Mouse (Mus musculus) embryo, embryonic 11 days (tissue): Measurements from ENCODE around the gene Ifnar1.

Source experiments
- DNase-seq: peaks from one replicate; pipeline ENCODE4 v3.0.0-alpha.2; 2015

Gene Ifnar1

DNA sequence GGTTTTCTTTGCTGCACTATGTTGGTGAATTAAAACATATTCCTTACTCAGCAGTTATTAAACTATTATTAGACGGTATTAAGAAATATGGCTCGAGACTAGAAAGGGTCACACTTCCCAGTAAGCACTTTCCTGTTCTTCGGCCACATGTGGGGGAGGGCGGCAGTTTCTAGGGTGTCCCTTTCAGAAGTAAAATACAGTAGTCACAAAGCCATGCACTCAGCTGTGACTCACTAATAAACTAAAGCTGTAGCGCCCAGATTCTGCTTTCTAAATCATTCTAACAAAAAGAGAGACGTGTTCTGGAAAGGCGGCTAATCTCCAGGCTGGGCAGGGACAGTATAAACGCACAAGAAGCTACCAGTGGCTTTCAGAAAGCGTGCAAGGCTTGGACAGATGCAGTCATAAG, 23.3 kb upstream of the Ifnar1 start:
- no peak for DNase-seq

DNA sequence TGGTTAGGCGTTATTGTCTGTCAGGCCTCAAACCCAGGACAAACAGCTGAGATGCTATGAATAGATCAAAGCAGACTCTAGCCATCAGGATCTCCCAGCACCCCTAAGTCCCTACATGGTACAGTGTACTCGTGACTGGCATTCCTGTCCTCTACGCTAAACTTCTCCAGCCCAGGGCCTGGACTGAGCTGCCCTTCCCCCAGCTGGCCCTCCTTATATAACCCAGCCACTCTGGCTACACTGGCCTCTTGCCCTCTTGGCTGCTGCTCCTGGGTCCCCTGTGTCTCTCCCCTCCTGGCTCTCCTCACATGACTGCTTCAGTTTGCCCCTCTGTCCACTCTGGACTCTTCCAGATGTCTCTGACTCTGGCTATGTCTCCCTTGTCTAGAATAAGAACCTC, 22.4 kb upstream of the Ifnar1 start:
- DNase-seq: no peak

DNA sequence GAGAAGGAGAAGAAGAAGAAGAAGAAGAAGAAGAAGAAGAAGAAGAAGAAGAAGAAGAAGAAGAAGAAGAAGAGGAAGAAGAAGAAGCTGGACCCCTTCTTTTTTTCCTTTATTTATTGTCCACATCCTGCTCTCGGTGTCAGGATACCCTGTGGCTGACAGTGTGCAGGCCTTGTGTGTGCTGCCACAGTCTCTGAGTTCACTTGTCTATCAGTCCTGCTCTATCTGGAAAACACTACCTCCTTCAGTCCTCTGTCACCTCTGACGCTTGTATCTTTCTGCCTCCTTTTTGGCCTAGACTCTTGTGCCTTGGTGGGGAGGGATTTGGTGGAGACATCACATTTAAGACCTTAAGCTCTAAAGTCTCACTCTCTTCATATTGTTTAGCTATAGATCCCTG, 21.6 kb upstream of the Ifnar1 start:
- no peak for DNase-seq

DNA sequence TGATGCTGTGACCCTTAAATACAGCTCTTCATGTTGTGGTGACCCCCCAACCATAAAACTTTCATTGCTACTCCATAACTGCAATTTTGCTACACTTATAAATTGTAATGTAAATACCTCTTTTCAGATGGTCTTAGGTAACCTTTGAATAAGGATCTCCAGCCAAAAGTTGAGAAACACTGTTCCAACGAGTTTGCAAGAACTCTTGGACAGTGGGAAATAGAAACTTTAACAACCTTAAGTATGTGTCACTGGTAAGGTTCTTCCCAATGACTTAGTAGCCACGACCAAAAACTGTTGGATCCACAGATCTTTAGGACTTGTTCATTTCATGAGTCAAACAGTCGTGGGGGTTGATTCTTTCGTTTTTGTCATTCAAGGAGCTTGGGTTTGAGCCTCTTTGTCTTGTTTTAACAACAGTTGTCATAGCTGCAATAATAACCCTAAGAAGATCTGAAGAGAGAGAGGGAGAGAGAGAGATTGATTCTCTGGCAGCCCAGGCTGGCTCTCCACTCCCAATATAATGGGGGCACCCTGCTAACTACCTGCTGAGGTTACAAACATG, 21.1 kb upstream of the Ifnar1 start:
- no peak for DNase-seq

DNA sequence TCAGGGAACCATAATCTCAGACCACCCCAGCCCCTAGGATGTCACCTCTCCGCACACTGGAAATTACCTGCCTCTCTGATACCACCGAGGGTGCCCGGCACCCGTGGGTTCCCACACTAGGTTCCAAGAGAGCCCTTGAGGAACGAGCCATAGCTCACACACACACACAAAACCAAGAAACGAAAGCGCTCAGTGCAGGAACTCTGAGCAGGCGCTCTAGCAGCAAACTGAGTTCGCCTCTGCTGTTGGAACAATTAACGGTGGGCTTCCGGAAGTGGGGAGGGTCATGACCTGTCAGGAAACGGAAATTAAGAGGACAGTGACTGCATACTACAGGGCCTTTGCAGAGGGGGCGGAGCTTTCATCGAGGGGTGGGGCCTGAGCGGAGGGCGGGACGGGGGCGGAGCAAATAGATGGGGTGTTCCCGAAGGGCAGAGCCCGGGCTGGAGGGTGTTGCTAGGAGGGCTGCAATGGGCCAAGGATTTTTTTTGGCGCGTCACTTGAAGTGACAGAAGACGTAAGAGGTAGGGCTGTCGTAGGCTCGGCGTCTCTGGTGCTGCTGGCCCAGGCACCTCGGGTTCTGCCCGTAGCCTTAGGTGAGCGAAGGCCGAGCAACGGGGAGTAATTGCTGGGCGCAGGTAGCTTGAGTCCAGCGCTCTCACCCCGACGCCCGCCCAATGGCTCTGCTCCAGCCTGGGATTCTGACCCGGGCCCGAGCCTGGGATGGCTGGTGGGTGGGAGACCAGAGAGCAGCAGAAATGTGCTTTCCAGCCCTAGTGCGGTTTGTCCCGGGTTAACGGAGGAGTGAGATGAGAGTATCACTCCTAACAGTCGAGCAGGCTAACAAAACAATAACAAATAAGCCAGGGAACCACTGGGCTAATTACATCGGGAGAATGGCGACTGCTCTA, 20.2 kb upstream of the Ifnar1 start:
- peak; percentile 92 for DNase-seq

DNA sequence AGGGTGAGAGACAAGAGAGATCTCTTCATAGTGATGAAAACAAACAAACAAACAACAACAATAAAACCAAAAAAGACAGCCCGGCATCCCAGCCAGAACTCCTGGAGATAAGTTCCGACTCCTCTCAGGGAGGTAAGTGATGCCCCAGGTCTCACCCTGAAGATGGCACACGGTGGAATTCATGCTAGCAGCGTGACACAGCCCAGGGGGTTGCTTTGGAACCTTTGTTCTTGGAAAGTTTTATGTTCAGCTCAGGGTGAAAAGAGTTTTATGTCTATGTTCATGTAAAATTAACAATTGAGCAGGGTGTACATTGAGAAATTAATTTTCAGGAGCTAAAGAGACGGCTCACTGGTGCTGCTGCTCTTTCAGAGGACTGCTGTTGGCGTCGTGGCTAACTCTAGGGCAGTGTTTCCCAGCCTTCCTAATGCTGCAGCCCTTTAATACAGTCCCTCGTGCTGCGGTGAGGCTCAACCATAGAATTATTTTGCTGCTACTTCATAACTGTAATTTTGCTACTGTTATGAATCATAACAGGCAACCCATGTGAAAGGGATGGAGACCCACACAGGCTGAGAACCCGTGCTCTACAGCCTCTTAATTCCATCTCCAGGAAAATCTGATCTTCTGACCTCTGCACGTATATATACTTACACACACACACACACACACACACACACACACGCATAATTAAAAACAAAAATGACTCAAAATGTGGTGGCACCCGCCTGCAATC, 19.4 kb upstream of the Ifnar1 start:
- no peak for DNase-seq

DNA sequence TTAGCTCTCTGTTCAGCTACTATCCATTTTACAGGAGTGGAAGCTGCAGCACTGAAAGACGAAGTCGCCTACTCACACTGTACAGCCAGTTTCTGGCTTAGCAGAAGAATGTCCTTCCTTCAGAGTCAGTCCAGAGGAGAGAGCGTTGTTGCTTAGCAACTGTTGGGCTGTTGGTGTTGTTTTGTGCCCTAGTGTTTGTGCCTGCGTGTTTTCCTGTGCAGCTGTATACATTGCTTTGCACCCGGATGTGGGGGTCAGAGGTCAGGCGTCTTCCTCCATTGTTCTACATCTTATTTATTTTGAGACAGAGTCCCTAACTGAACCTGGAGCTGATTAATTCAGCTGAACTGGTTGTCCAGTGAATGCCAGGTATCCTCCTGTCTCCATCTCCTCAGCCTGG, 18.5 kb upstream of the Ifnar1 start:
- peak; percentile 53 for DNase-seq

DNA sequence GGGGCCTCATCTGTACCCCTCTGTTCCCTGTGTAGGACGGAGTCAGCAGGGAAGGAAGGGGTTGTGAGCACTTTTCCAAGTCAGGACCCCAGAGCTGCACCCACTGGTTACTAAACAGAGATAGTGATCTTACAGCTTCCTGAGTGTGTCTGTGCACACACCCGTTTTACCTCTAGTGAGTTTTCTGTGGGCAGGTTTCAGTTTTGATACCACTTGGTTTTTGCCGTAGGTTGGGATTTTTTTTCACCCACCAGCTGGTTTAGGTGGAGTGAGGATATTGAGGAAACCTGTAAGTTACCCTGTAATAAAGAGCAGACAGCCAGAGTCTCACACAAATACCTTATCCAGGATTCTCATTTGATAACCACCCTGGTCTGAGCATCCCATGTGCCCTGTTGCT, 14.6 kb upstream of the Ifnar1 start:
- DNase-seq: no peak

DNA sequence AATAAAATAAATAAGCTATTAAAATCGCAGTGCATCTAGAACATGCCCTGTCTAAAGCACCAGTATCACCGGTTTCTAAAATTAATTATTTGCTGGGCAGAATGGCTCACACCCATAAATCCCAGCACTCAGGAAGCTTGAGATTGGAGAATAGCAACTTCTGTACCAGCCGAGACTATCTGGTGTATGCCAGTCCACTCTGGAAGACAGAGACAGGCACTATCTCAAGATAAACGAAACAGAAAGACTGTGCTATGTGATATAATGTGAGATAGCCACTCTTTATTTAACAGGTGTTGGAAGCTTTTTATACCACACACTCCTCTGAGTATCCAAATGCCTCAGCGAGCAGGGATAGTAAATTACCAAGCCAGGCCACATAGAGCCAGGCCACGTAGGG, 13.6 kb upstream of the Ifnar1 start:
- no peak for DNase-seq

DNA sequence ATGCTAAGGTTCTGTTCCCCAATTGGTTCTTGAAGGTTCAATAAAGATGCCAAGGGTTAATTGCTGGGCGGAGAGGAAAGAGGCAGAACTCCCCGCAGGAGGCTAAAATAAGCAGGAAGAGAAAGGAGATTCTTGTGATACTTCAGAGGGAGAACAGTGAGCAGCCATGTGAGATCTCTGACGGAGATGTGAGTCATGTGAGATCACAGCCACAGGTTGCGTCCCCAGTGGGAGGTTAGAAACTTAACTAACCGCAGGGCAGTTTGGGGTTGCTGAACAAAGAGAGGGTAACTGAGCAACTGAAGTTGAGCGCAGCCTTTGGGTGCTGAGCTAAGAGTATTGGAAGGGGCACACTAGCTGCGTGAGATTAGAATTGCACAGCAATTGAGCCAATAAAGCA, 9.3 kb upstream of the Ifnar1 start:
- no peak for DNase-seq

DNA sequence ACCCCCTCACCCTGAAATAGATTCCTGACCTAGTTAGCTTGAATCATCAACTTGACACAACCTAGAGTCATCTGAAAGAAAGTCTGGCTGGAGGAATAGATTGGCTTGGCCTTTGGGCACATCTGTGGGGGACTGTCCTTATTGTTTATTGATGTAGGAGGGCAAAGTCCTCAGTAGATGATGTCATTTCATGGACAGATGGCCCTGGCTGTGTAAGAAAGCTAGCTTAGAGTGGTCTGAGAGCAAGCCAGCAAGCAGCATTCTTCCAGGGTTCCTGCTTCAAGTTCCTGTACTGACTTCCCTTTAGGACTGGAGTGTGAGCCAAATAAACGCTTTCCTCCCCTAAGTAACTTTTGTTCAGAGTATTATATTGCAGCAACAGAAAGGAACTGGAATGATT, 7.0 kb upstream of the Ifnar1 start:
- peak; percentile 12 for DNase-seq

DNA sequence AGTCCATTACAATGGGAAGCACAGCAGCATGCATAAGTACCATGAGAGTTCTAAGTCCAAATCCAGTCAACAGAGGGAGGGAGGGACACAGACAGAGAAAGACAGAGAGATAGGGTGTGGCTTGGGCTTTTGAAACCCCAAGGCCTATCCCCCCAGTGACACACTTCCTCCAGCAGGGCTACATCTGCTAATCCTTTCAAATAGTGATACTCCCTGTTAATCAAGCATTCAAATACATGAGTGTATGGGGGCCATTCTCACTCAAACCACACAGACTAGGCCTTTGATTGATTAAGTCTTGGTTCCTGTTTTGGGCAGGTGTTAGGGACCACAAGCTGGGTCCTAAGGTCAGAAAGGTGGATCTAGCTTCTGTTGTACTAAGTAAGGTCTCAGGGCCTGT, 4.5 kb upstream of the Ifnar1 start:
- DNase-seq: no peak

DNA sequence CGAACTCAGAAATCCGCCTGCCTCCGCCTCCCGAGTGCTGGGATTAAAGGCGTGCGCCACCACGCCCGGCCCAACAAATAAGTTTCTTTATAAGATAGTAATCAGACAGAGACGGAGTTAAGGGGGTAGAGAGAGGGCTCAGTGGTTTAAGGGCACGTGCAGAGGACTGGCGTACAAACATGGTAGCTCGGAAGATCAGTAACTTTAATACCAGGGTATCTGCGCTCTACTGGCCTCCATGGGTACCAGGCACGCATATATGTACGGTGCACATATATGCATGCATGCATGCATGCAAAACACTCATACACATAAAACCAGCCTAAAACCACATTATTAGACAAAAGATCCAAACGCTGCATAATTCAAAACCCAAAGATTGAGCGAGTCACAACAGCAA, 651 bp upstream of the Ifnar1 start:
- DNase-seq: peak; percentile 9

DNA sequence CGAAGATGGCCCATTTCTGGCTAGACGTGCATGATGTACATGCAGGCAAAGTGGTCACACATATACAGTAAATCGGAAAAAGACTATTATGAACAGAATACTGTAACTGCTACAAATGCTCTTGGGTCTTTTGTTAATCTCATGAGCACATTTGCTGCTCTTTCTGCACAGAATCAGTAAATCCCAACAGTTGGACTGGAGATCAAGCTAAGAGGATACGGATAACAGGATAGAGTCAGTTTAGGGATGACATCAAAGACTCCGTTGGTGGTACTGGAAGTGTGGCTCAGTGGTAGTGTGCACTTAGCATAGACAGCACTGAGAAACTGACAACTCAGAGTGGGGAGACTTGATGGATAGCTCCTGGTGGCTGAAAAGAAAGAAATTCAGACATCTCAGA, 803 bp downstream of the Ifnar1 start:
- DNase-seq: no peak

DNA sequence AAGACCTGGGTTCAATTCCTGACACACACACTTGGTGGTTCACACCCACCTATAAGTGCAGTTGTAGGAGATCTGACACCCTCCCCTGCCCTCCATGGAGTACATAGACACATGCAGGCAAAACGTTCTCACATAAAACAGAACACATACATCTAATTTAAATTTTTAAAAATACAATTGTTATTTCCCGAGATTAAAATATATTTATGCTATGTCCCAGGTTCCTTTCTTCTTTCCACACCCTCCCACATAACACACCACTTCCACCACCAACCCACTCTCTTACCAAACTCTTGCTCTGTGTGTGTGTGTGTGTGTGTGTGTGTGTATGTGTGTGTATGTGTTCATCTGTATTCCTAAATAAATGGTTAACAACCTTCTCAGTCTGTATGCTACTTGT, 3.0 kb downstream of the Ifnar1 start:
- no peak for DNase-seq

DNA sequence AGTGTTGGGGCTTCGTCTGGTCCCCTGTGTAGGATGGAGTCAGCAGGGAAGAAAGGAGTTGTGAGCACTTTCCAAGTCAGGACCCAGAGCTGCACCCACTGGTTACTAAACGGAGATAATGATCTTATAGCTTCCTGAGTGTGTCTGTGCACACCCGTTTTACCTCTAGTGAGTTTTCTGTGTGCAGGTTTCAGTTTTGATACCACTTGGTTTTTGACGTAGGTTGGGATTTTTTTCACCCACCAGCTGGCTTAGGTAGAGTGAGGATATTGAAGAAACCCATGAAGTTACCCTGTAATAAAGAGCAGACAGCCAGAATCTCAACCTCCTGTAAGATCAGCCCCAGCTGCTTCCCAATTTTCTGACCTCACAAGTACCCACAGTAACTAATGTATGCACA, 5.9 kb downstream of the Ifnar1 start:
- DNase-seq: no peak

DNA sequence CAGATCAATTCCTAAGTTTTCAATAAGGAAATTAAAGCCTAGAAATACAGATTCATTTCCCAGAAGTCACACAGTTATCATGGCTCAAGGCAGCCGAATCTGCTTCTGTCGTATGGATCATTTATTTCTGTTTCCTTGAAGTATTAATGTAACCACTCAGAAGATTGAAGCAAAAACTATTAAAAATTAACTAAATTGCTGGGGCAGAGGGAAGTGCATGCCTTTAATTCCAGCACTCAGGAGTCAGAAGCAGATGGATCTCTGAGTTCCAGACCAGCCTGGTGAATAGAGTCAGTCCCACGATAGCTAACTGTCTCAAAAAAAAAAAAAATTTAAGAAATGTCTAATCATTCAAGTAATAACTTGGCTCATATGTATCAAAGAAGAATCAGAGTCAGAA, 6.4 kb downstream of the Ifnar1 start:
- DNase-seq: no peak

DNA sequence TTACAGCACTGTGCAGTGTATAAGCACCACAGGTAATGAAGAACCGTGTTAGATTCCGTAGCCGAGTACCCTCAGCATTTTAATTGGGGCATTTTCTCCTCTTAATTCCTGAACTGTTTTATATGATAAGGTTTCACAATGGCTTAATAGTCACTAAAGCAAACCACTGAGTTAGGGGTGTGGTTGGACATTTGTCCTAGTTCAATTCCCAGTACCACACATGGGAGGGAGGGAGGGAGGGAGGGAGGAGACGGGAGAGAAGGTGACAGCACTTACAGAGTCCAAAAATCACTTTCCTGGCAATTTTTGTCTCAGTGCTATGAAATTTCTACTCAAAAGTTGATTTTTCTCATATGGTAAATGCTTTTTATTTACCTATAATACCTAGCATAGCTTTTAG, 10.5 kb downstream of the Ifnar1 start:
- no peak for DNase-seq

DNA sequence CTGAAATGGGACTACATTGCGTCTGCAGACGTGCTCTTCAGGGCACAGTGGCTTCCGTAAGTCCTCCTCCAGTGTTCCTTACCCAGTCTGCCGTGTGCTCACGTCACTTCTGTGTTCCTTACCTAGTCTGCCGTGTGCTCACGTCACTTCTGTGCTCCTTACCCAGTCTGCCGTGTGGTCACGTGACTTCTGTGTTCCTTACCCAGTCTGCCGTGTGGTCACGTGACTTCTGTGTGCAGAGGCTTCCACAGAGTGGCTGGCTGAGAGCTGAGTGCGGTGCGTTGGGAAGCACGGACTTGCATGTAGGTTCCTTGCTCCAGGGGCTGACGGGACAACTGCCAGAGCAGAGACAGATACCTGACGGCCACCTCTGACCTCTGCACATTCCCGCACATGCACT, 11.2 kb downstream of the Ifnar1 start:
- DNase-seq: no peak

DNA sequence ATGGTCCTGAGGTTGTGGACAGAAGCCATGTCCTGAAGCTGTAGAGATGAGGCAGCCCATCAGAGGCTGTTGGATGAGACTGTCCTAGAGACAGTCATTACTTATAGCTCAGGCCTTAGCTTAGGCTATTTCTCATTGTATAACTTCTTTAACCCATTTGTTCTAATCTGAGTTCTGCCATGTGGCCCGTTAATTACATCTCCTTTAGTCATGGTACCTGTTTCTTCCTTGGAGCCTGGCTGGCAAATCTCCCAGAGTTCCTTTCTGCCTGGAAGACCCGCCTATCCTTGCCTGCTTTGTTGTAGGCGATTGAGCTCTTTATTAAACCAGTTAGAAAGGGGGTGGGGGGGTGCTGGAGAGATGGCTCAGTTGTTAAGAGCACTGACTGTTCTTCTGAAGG, 11.7 kb downstream of the Ifnar1 start:
- DNase-seq: no peak

DNA sequence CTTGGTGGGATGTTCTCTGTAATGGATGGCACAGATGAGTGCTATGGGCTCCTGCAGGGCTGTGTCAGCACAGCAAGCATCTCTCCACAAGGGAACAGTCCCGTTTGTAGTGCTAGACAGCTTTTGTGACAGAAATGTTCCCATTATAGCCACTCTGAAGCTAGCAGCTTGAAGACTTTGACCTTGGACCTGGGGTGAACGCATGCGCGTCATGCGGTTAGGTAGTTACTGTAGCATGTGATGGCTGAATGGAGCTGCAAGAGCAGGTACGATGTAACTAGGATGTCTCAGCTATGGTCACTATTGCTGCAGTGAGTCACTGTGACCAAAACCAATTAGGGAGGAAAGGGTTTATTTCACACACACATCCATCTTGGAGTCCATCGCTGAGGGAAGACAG, 13.0 kb downstream of the Ifnar1 start:
- DNase-seq: no peak

DNA sequence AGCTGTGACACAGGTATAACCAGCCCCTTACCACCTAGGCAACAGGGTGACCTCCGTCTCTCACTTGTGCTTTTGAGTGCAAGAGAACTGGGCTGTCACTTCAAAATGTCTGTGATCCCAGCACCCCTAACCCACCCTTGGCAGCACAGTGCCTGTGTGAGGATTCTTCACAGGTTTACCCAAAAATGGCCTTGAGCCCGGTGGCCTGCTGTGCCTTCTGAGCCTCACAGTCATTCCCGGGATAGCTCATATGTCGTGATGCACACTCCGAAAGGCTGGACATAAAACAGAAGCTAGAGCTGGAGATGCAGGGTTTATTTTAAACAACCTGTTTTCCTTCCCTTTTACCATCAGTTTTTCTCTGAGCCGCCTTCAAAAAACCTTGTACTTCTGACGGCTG, 19.7 kb downstream of the Ifnar1 start:
- no peak for DNase-seq

DNA sequence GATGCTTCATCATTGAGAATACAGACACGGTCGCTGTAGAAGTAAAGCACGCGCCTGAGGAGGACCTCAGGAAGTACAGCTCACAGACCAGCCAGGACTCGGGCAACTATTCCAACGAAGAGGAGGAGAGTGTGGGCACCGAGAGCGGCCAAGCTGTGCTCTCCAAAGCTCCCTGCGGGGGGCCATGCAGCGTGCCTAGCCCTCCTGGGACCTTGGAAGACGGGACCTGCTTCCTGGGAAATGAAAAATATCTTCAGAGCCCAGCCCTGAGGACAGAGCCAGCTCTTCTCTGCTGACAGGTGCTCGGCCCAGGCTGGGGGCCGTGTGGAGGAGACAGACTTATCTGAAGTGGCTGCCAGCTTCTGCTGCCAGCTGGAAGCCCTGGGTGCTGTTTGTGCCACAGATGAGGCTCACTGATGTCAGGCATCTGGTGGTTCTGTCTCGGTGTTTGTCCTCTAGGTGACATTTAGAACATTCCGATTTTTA, 20.1 kb downstream of the Ifnar1 start:
- no peak for DNase-seq

DNA sequence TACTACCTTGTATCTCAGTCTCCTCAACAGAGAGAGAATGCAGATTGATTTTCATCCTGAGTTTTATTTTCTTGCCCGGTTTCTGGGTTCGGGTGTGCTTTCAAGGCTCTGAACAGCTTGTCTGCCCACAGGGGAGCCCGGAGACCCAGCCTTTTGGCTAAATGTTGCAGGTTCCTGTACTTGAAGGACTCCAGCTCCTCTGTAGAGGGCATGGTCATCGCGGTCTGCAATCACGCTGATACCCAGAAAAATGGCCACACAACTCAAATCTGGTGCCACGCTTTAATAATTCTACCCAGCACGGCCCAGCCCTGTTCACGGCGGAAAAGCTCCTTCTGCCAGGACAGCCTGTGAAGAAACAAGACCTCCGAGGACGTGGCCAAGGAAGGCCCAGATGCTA, 21.4 kb downstream of the Ifnar1 start:
- no peak for DNase-seq
